In the genomic region with DNA sequence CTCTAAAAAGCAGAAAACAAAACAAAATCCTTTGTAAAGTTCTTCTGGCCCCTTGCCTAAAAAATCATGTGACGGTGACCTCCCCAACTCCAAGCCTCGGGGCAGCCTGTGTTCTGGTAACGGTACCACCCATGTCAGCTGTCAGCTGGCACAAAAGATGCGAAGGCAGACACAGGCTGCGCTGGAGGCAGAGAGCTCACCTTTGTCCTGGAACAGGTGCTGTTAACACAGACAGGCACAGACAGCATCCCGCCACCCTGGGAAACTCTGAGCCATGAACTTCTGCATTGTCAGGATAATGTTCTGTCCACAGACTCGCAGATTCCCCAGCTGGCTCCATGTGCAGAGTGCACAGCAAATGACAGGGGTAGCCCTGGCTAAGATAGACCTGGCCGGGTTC, we compare ENCODE assay signal across 12 mouse cellular contexts. TPM values are rescaled to one million over a fixed set of nuclear protein-coding genes. Genes with fewer than 3 reads are reported as not detected.
A peak's percentile ranks its signal among the peaks of the same experiment; 100 is the strongest.
DNase-seq lines count a peak whose midpoint lies in the region; ATAC-seq and TF ChIP-seq lines count a peak whose summit lies in the region.
"Had no signal": no experiment of that assay in that cellular context is flagged by ENCODE, and none has a peak within 500 bp of the region (broad histone marks: within the 10 kb centered on the region; RNA-seq: fewer than 3 reads in every experiment).

No protein-coding gene starts in this region.

- DNase-seq in heart, adult 2 months = no peak
- peak; percentile 15 for DNase-seq in ZHBTc4 (ENCODE audit: low read depth, low spot score)
- DNase-seq in forebrain, postnatal 0 days = no peak
- DNase-seq in adrenal gland, postnatal 14 days = no peak
- no peak for DNase-seq in thymus, postnatal 14 days
- DNase-seq in T-cell, adult 2 months (ENCODE audit: low spot score) = no peak
- DNase-seq: cerebellum, adult 18-20 months; kidney, postnatal 14 days had no signal

- peak overlapping the region; percentile 37; the same call in 1 of the 2 replicates for H3K27ac ChIP-seq in heart, embryonic 15.5 days
- H3K27ac ChIP-seq in heart, adult 2 months = no peak overlapping the region
- H3K27ac ChIP-seq in forebrain, postnatal 0 days (ENCODE audit: low read depth, low read length) = no peak overlapping the region
- no peak overlapping the region for H3K27ac ChIP-seq in midbrain, embryonic 12.5 days (replicated peaks)
- H3K27ac ChIP-seq: liver, embryonic 14.5 days had no signal

- peaks cover 17% of the 10 kb centered on the region for H3K4me1 ChIP-seq in heart, embryonic 15.5 days (replicated peaks)
- no peaks in the 10 kb centered on the region for H3K4me1 ChIP-seq in heart, adult 2 months (ENCODE audit: control insufficient read depth, insufficient read depth, low read length)
- no peaks in the 10 kb centered on the region for H3K4me1 ChIP-seq in forebrain, postnatal 0 days (ENCODE audit: insufficient read depth)
- peaks cover 8% of the 10 kb centered on the region for H3K4me1 ChIP-seq in midbrain, embryonic 12.5 days

- H3K9ac ChIP-seq in heart, embryonic 15.5 days = no peak overlapping the region
- H3K9ac ChIP-seq in heart, adult 2 months (ENCODE audit: low read depth, low read length) = no peak overlapping the region
- H3K9ac ChIP-seq in forebrain, postnatal 0 days = no peak overlapping the region
- no peak overlapping the region for H3K9ac ChIP-seq in midbrain, embryonic 12.5 days (replicated peaks)
- H3K9ac ChIP-seq: liver, embryonic 14.5 days had no signal

- TF ChIP-seq POLR2A in heart, adult 2 months (IDR thresholded peaks at IDR 0.05; ENCODE audit: insufficient read depth, low read depth, low read length) = no peak

- H3K36me3 ChIP-seq in heart, embryonic 15.5 days = no peaks in the 10 kb centered on the region
- no peaks in the 10 kb centered on the region for H3K36me3 ChIP-seq in heart, adult 2 months (ENCODE audit: control insufficient read depth, insufficient read depth, low read length)
- H3K36me3 ChIP-seq in forebrain, postnatal 0 days (ENCODE audit: insufficient read depth) = no peaks in the 10 kb centered on the region
- no peaks in the 10 kb centered on the region for H3K36me3 ChIP-seq in midbrain, embryonic 12.5 days

- no peaks in the 10 kb centered on the region for H3K9me3 ChIP-seq in heart, embryonic 15.5 days (replicated peaks)
- no peaks in the 10 kb centered on the region for H3K9me3 ChIP-seq in forebrain, postnatal 0 days (ENCODE audit: low read length)
- no peaks in the 10 kb centered on the region for H3K9me3 ChIP-seq in midbrain, embryonic 12.5 days

- no peaks in the 10 kb centered on the region for H3K79me2 ChIP-seq in heart, adult 2 months (replicated peaks; ENCODE audit: control insufficient read depth, insufficient read depth, low read length)

- intact Hi-C loops in heart, adult 2 months (cut with DNase I) = no loop called here

- TF ChIP-seq CTCF in heart, adult 2 months (IDR thresholded peaks at IDR 0.05) = no peak
- no peak for TF ChIP-seq CTCF in forebrain, postnatal 0 days (IDR thresholded peaks at IDR 0.05; ENCODE audit: low read depth)

- ATAC-seq in heart, embryonic 15.5 days (replicated peaks; ENCODE audit: insufficient number of reproducible peaks, insufficient read depth, low FRiP score, low read depth) = no peak
- ATAC-seq in forebrain, postnatal 0 days = peak; percentile 27
- peak; percentile 48; the same call in 1 of the 2 replicates for ATAC-seq in midbrain, embryonic 12.5 days (ENCODE audit: low FRiP score, low read depth)
- ATAC-seq: activated CD4-positive, CD25-positive, alpha-beta regulatory T cell, adult 4 months had no signal

- WGBS in heart, embryonic 15.5 days = 43% methylated on average over 8 of the region's 8 CpGs
- 46% methylated on average over 8 of the region's 8 CpGs for WGBS in heart, adult 2 months
- 33% methylated on average over 8 of the region's 8 CpGs for WGBS in forebrain, postnatal 0 days
- WGBS in midbrain, embryonic 12.5 days = 52% methylated on average over 8 of the region's 8 CpGs

- no peak for TF ChIP-seq EP300 in heart, adult 2 months (IDR thresholded peaks at IDR 0.05; ENCODE audit: insufficient read depth, low read depth, low read length)

- H3K4me2 ChIP-seq in heart, embryonic 15.5 days = peak overlapping the region; percentile 23; the same call in 1 of the 2 replicates
- no peak overlapping the region for H3K4me2 ChIP-seq in forebrain, postnatal 0 days (ENCODE audit: low read depth)
- peak overlapping the region; percentile 15; the same call in 1 of the 2 replicates for H3K4me2 ChIP-seq in midbrain, embryonic 12.5 days (replicated peaks)

- H3K4me3 ChIP-seq in heart, embryonic 15.5 days = no peak overlapping the region
- H3K4me3 ChIP-seq in heart, adult 2 months = no peak overlapping the region
- no peak overlapping the region for H3K4me3 ChIP-seq in forebrain, postnatal 0 days (ENCODE audit: low read depth, low read length)
- no peak overlapping the region for H3K4me3 ChIP-seq in midbrain, embryonic 12.5 days

- H3K27me3 ChIP-seq in heart, embryonic 15.5 days = no peaks in the 10 kb centered on the region
- no peaks in the 10 kb centered on the region for H3K27me3 ChIP-seq in heart, adult 2 months (ENCODE audit: control insufficient read depth, insufficient read depth, low read length)
- no peaks in the 10 kb centered on the region for H3K27me3 ChIP-seq in forebrain, postnatal 0 days (ENCODE audit: insufficient read depth, low read length)
- H3K27me3 ChIP-seq in midbrain, embryonic 12.5 days = no peaks in the 10 kb centered on the region

RNA-seq across cellular contexts. Expression of a gene that starts 43.4 kb away (rescaled TPM):
- polyA plus RNA-seq in heart, embryonic 15.5 days (2015; fragmentation: Nextera tagmentation; extraction: Ambion mirVana) = 5.1 and 6.6 TPM in 2 replicates
- 1 to 10 TPM; 5.2 to 6.1 TPM for total RNA-seq in heart, adult 2 months (2021)
- 3.0 and 5.6 TPM in 2 replicates for polyA plus RNA-seq in heart, adult 2 months (2012; rRNA removed)
- total RNA-seq in forebrain, postnatal 0 days (2014; rRNA removed) = 8.4 and 15.6 TPM in 2 replicates
- 3.2 and 4.2 TPM in 2 replicates for polyA plus RNA-seq in forebrain, postnatal 0 days (2015; fragmentation: Nextera tagmentation; extraction: Ambion mirVana)
- polyA plus RNA-seq in midbrain, embryonic 12.5 days (2016; fragmentation: Nextera tagmentation; extraction: Ambion mirVana) = 8.5 and 9.4 TPM in 2 replicates
- total RNA-seq in adrenal gland, postnatal 14 days (2021) = 16.6 and 19.2 TPM in 2 replicates

RNA-seq across cellular contexts. Expression of a gene that starts 59.8 kb away (rescaled TPM):
- 1.7 and 2.7 TPM in 2 replicates for polyA plus RNA-seq in heart, embryonic 15.5 days (2015; fragmentation: Nextera tagmentation; extraction: Ambion mirVana)
- under 1 TPM; 0.32 to 0.39 TPM for total RNA-seq in heart, adult 2 months (2021)
- polyA plus RNA-seq in heart, adult 2 months (2012; rRNA removed) = 0.79 and 0.88 TPM in 2 replicates
- 14.6 and 15.1 TPM in 2 replicates for total RNA-seq in forebrain, postnatal 0 days (2014; rRNA removed)
- polyA plus RNA-seq in forebrain, postnatal 0 days (2015; fragmentation: Nextera tagmentation; extraction: Ambion mirVana) = 4.3 and 6.1 TPM in 2 replicates
- polyA plus RNA-seq in midbrain, embryonic 12.5 days (2016; fragmentation: Nextera tagmentation; extraction: Ambion mirVana) = 1.4 and 1.9 TPM in 2 replicates
- total RNA-seq in adrenal gland, postnatal 14 days (2021) = 1.1 and 1.3 TPM in 2 replicates
- polyA plus RNA-seq: activated CD4-positive, CD25-positive, alpha-beta regulatory T cell, adult 4 months had no signal
